Mouse (Mus musculus): Measurements from ENCODE around the gene Igsf10. TPM values are rescaled to one million over a fixed set of nuclear protein-coding genes. Genes with fewer than 3 reads are reported as not detected.

Gene Igsf10
- polyA plus RNA-seq (2014; fragmentation: Illumina TruSeq; extraction: RNeasy Lipid Tissue Mini Kit (QIAGEN cat#74804); ENCODE audit: low replicate concordance), result 3.3 TPM

DNA sequence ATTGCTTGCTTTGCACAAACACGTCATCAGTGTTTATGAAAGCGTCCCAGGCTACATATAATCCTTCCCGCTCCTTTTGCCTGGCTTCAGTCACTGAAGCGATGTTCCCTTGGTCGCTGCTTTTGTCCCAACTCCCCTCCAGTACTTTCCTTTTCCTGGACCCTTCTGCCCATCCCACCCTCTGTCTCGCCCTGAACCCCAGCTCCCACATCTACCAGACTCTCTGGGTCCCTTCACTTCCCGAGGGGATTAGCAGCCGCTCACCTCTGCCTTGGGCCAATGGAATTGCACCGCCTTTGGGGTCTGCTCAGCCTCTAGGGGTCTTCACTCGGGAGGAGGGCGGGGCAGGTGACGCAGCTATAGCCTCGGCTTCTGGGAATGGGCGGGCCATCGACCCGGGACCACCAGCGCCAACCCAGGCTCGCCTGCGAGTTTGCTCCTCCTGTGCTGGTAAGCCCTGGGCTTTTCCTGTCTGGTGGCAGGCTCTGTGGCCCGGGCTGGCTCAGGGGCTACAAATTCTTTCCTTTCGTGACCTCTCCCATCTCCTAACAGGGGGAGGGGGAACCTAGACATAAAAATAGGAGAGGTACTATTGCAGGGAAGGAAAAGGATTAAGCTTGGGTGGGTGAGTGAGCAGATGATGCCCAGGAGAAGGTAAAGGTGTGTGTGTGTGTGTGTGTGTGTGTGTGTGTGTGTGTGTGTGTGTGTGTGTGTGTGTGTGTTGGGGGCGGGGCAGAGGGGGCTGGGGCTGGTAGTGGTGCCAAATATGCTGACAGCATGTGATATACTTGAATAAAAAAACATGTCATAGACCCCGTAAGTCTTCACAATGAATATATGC lies at the start of gene Igsf10:
Igsf10 (minus strand) TSS at position 330 of the 841 bp plus-strand sequence.

Other genes starting within 250 kb of the Igsf10 start
- gene Gpr171, start 242.6 kb downstream of the Igsf10 start, polyA plus RNA-seq (2014; fragmentation: Illumina TruSeq; extraction: RNeasy Lipid Tissue Mini Kit (QIAGEN cat#74804); ENCODE audit: low replicate concordance), result 10.6 TPM
- 32.6 TPM for gene P2ry14, start 190.8 kb downstream of the Igsf10 start, polyA plus RNA-seq (2014; fragmentation: Illumina TruSeq; extraction: RNeasy Lipid Tissue Mini Kit (QIAGEN cat#74804); ENCODE audit: low replicate concordance)
- not detected for gene Gpr87, start 149.3 kb downstream of the Igsf10 start, polyA plus RNA-seq (2014; fragmentation: Illumina TruSeq; extraction: RNeasy Lipid Tissue Mini Kit (QIAGEN cat#74804); ENCODE audit: low replicate concordance)
- 10.0 TPM for gene P2ry13, start 133.5 kb downstream of the Igsf10 start, polyA plus RNA-seq (2014; fragmentation: Illumina TruSeq; extraction: RNeasy Lipid Tissue Mini Kit (QIAGEN cat#74804); ENCODE audit: low replicate concordance)
- gene P2ry12, start 81.5 kb downstream of the Igsf10 start, polyA plus RNA-seq (2014; fragmentation: Illumina TruSeq; extraction: RNeasy Lipid Tissue Mini Kit (QIAGEN cat#74804); ENCODE audit: low replicate concordance), result 8.1 TPM